Mouse (Mus musculus) sigmoid colon, adult 10 weeks (tissue): Measurements from ENCODE around the gene Ripk3. TPM values are rescaled to one million over a fixed set of nuclear protein-coding genes. Genes with fewer than 3 reads are reported as not detected.

ENCODE experiments used
- polyA plus RNA-seq: library from polyadenylated mRNA; stranded (reverse); fragments of 350-450 nt; fragmentation: Illumina TruSeq; extraction: RNeasy Lipid Tissue Mini Kit (QIAGEN cat#74804); gene quantifications from one replicate; pipeline ENCODE4 v1.2.3, GENCODE M21; 2014; ENCODE audit warnings: low read depth, low replicate concordance

Ripk3 gene
- 4.4 TPM for polyA plus RNA-seq

GRCm38 (mm10) chr14:55788256-55789050 is at the start of gene Ripk3:
Gene Ripk3 (minus strand): TSS chr14:55788865.

GRCm38 (mm10) chr14:55822991-55823762 is 34.5 kb upstream of the Ripk3 start, which contains the start of gene Nfatc4:
Gene Nfatc4 (plus strand): TSS chr14:55823144.

DNA sequence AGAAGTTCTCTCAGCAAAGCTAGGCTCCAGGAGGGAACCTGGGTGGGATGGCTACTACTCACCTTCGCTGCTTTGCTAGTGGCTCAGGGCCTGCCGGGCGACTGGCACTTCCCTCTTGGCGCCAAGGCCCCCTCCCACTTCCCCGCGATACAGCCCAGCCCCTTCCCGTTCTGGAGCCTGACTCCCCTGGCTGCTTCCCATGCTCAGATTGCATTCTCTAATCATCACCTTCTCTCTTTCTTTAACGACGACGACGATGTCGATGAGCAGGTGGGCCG is 4.8 kb downstream of the Ripk3 start, which contains the start of gene Adcy4:
TSS of gene Adcy4 (minus strand) at position 138 of the 278 bp plus-strand sequence.

DNA sequence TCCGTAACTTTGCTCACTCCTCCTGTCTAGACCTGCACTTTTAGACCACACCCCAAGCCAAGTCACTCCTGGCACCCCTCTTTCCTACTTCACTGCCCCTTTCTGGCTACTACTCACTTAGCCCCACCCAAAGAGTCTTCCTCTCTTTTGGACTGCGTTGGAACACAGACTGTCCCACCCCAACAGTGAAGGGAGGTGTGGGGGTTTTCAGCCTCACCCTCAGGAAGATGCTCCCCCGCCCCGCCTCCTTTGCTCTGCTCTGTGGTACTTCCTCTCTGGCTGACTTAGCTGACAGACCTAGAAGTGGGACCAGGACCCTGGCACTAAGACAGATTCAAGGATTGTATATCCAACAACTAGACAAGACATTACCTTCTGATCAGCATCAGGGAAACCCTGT is 23.0 kb downstream of the Ripk3 start, which contains the start of gene Ltb4r1:
TSS of gene Ltb4r1 (plus strand) at position 267 of the 400 bp plus-strand sequence.

GRCm38 (mm10) chr14:55761163-55761562 is 27.5 kb downstream of the Ripk3 start, which contains the start of gene Ltb4r2:
Gene Ltb4r2 (plus strand): TSS chr14:55761428.

GRCm38 (mm10) chr14:55758363-55758784 is 30.3 kb downstream of the Ripk3 start, which contains the start of gene Cideb:
Gene Cideb (minus strand): TSS chr14:55758458.

GRCm38 (mm10) chr14:55745180-55745860 is 43.3 kb downstream of the Ripk3 start, which contains the start of the genes Dhrs1 and Nop9:
Gene Dhrs1 (minus strand): TSS chr14:55745690.
Gene Nop9 (plus strand): TSS chr14:55745693.

Other genes with a start within 250 kb of the Ripk3 start
- gene Pck2, start 248.6 kb downstream of the Ripk3 start, polyA plus RNA-seq = 5.2 TPM
- 21.3 TPM for gene Dcaf11, start 228.9 kb downstream of the Ripk3 start, polyA plus RNA-seq
- gene A730061H03Rik, start 228.5 kb downstream of the Ripk3 start, polyA plus RNA-seq = not detected
- gene Fitm1, start 213.2 kb downstream of the Ripk3 start, polyA plus RNA-seq = not detected
- gene Psme1, start 210.7 kb downstream of the Ripk3 start, polyA plus RNA-seq = 139 TPM
- gene Emc9, start 203.6 kb downstream of the Ripk3 start, polyA plus RNA-seq = 7.3 TPM
- gene Psme2, start 197.8 kb downstream of the Ripk3 start, polyA plus RNA-seq = 171 TPM
- gene Rnf31, start 197.2 kb downstream of the Ripk3 start, polyA plus RNA-seq = 10.6 TPM
- 51.9 TPM for gene Irf9, start 185.3 kb downstream of the Ripk3 start, polyA plus RNA-seq
- gene Rec8, start 170.8 kb downstream of the Ripk3 start, polyA plus RNA-seq = not detected
- 2.9 TPM for gene Ipo4, start 152.9 kb downstream of the Ripk3 start, polyA plus RNA-seq
- gene Gm49378, start 151.0 kb downstream of the Ripk3 start, polyA plus RNA-seq = 0.63 TPM
- gene Tm9sf1, start 145.1 kb downstream of the Ripk3 start, polyA plus RNA-seq = 52.5 TPM
- gene Tssk4, start 138.7 kb downstream of the Ripk3 start, polyA plus RNA-seq = 0.50 TPM
- gene Mdp1, start 128.4 kb downstream of the Ripk3 start, polyA plus RNA-seq = 43.5 TPM
- 26.0 TPM for gene Gmpr2, start 116.9 kb downstream of the Ripk3 start, polyA plus RNA-seq
- gene Nedd8, start 116.7 kb downstream of the Ripk3 start, polyA plus RNA-seq = 50.1 TPM
- gene Tinf2, start 107.0 kb downstream of the Ripk3 start, polyA plus RNA-seq = 13.6 TPM
- gene Tgm1, start 74.9 kb downstream of the Ripk3 start, polyA plus RNA-seq = not detected
- 0.73 TPM for gene Rabggta, start 66.6 kb downstream of the Ripk3 start, polyA plus RNA-seq
- 15.3 TPM for gene Dhrs1, start 43.2 kb downstream of the Ripk3 start, polyA plus RNA-seq
- gene Nop9, start 43.2 kb downstream of the Ripk3 start, polyA plus RNA-seq = 3.3 TPM
- gene Cideb, start 30.4 kb downstream of the Ripk3 start, polyA plus RNA-seq = 5.6 TPM
- not detected for gene Ltb4r2, start 27.4 kb downstream of the Ripk3 start, polyA plus RNA-seq
- gene Ltb4r1, start 22.9 kb downstream of the Ripk3 start, polyA plus RNA-seq = not detected
- gene Adcy4, start 4.8 kb downstream of the Ripk3 start, polyA plus RNA-seq = 0.19 TPM
- gene Nfatc4, start 34.3 kb upstream of the Ripk3 start, polyA plus RNA-seq = 2.6 TPM
- gene Nynrin, start 65.1 kb upstream of the Ripk3 start, polyA plus RNA-seq = 0.35 TPM
- gene Cbln3, start 95.5 kb upstream of the Ripk3 start, polyA plus RNA-seq = 2.5 TPM
- gene Khnyn, start 96.1 kb upstream of the Ripk3 start, polyA plus RNA-seq = 85.5 TPM
- gene Sdr39u1, start 111.4 kb upstream of the Ripk3 start, polyA plus RNA-seq = 8.1 TPM
- 1.5 TPM for gene Cma1, start 155.8 kb upstream of the Ripk3 start, polyA plus RNA-seq
- not detected for gene Cma2, start 162.1 kb upstream of the Ripk3 start, polyA plus RNA-seq
- gene Mcpt1, start 229.1 kb upstream of the Ripk3 start, polyA plus RNA-seq = 2.3 TPM
- gene Mcpt9, start 241.6 kb upstream of the Ripk3 start, polyA plus RNA-seq = not detected